Mouse (Mus musculus) Patski (cell line): ENCODE measurements at regions not wholly inside any gene's neighbourhood (a gene's known extent, or its start where the extent isn't known, plus 50 kb on each side); places are given as distances from the start of the nearest gene placed in this dataset.

Source experiments
- ATAC-seq: fragments of 100-300 bp; one replicate; pipeline ENCODE4 v1.8.0; 2021
- CTCF ChIA-PET: fragments of 350-600 bp; sonication (Branson Sonifier 250); formaldehyde crosslinking; loops from one replicate; lab custom pipeline; 2022; ENCODE audit warnings: inconsistent platforms; lab: Charles Lee
- POLR2A ChIA-PET: fragments of 350-600 bp; sonication (Branson Sonifier 250); formaldehyde crosslinking; loops from one replicate; lab custom pipeline; 2022; ENCODE audit warnings: antibody characterized with exemption, inconsistent platforms; lab: Charles Lee
- DNase-seq: peaks from one replicate; pipeline ENCODE4 v3.0.0-alpha.2; 2011; ENCODE audit warnings: low read depth, low spot score
- H3K27me3 ChIP-seq: fragments of 371-371 bp; one replicate; pipeline ENCODE4 v1.5.1; 2021
- CTCF ChIP-seq: fragments of 100-300 bp; IDR thresholded peaks from one replicate; pipeline ENCODE4 v1.5.1; 2021
- in situ Hi-C: fragments of 300-500 bp; cut with MboI; formaldehyde crosslinking; loops from 3 replicates; pipeline ENCODE4 v1.11.1; 2018; ENCODE audit warnings: low pct_unique_long_range_greater_than_20kb, mixed read lengths

GRCm38 (mm10) chr5:125931502-125931901 lies 399.9 kb downstream of the Tmem132b start:
- H3K27me3 ChIP-seq = no peaks in the 10 kb centered on the region
- no peak for ATAC-seq
- TF ChIP-seq CTCF = no peak
- no peak for DNase-seq
- ChIA-PET POLR2A (no interaction called here), CTCF (no interaction called here)
- in situ Hi-C loops = no loop called here

- in situ Hi-C loops = no loop called here
- ChIA-PET POLR2A (no interaction called here), CTCF (no interaction called here)
- no peak for TF ChIP-seq CTCF
- no peaks in the 10 kb centered on the region for H3K27me3 ChIP-seq
- no peak for DNase-seq
- ATAC-seq = no peak
Measured at GRCm38 (mm10) chr5:125939416-125939815, 407.8 kb downstream of the Tmem132b start.

- H3K27me3 ChIP-seq = no peaks in the 10 kb centered on the region
- no peak for DNase-seq
- in situ Hi-C loops = no loop called here
- ATAC-seq = no peak
- POLR2A ChIA-PET = no interaction called here
- no peak for TF ChIP-seq CTCF
- CTCF ChIA-PET = no interaction called here
Measured at GRCm38 (mm10) chr5:125946729-125947128, 415.2 kb downstream of the Tmem132b start.

GRCm38 (mm10) chr5:125951641-125952040 lies 420.1 kb downstream of the Tmem132b start:
- H3K27me3 ChIP-seq = no peaks in the 10 kb centered on the region
- ChIA-PET CTCF (interaction anchor here (2.5 kb wide), 1 partner anchor 13 kb away, joined by 10 read pairs; no protein-coding TSS in a partner anchor), POLR2A (no interaction called here)
- TF ChIP-seq CTCF = no peak
- no peak for ATAC-seq
- DNase-seq = no peak
- in situ Hi-C loops = loop anchor here (25.0 kb wide), 1 partner anchor 414 kb away; the partner anchor contains the start of gene Tmem132b

- ChIA-PET POLR2A (no interaction called here), CTCF (interaction anchor here (0.6 to 2.2 kb wide), 5 partner anchors 12 to 435 kb away, joined by 3 to 10 read pairs (median 3); no protein-coding TSS in a partner anchor)
- DNase-seq (no peak), ATAC-seq (no peak)
- in situ Hi-C loops = loop anchor here (25.0 kb wide), 1 partner anchor 427 kb away; the partner anchor contains the start of gene Tmem132b
- H3K27me3 ChIP-seq = no peaks in the 10 kb centered on the region
- TF ChIP-seq CTCF = peak; percentile 59
Measured at GRCm38 (mm10) chr5:125964039-125964438, 432.5 kb downstream of the Tmem132b start.

GRCm38 (mm10) chr5:125968151-125968550 lies 436.6 kb downstream of the Tmem132b start:
- H3K27me3 ChIP-seq = no peaks in the 10 kb centered on the region
- TF ChIP-seq CTCF = no peak
- ATAC-seq = no peak
- ChIA-PET POLR2A (no interaction called here), CTCF (no interaction called here)
- no peak for DNase-seq
- in situ Hi-C loops = loop anchor here (25.0 kb wide), 1 partner anchor 431 kb away; the partner anchor contains the start of gene Tmem132b

- CTCF ChIA-PET = no interaction called here
- DNase-seq (no peak), ATAC-seq (no peak)
- in situ Hi-C loops = loop anchor here (25.0 kb wide), 1 partner anchor 437 kb away; the partner anchor contains the start of gene Tmem132b
- H3K27me3 ChIP-seq = no peaks in the 10 kb centered on the region
- POLR2A ChIA-PET = no interaction called here
- no peak for TF ChIP-seq CTCF
Measured at GRCm38 (mm10) chr5:125974035-125974434, 442.5 kb downstream of the Tmem132b start.

- no peak for ATAC-seq
- in situ Hi-C loops = no loop called here
- no peaks in the 10 kb centered on the region for H3K27me3 ChIP-seq
- no peak for TF ChIP-seq CTCF
- DNase-seq = no peak
- CTCF ChIA-PET = no interaction called here
- POLR2A ChIA-PET = no interaction called here
Measured at GRCm38 (mm10) chr5:125979801-125980200, 448.2 kb downstream of the Tmem132b start.

GRCm38 (mm10) chr5:125985356-125985755 lies 453.8 kb downstream of the Tmem132b start:
- ATAC-seq (no peak), DNase-seq (no peak)
- ChIA-PET POLR2A (no interaction called here), CTCF (no interaction called here)
- no peaks in the 10 kb centered on the region for H3K27me3 ChIP-seq
- in situ Hi-C loops = no loop called here
- no peak for TF ChIP-seq CTCF

GRCm38 (mm10) chr5:125997173-125997572 lies 465.6 kb downstream of the Tmem132b start:
- TF ChIP-seq CTCF = no peak
- CTCF ChIA-PET = no interaction called here

GRCm38 (mm10) chr5:126007871-126008270 lies 476.3 kb downstream of the Tmem132b start:
- no peak for DNase-seq
- TF ChIP-seq CTCF = no peak
- no peak for ATAC-seq
- no peaks in the 10 kb centered on the region for H3K27me3 ChIP-seq
- in situ Hi-C loops = no loop called here
- POLR2A ChIA-PET = no interaction called here
- CTCF ChIA-PET = interaction anchor here (0.6 kb wide), 1 partner anchor 84 kb away, joined by 3 read pairs; no protein-coding TSS in a partner anchor

More at GRCm38 (mm10) chr5:125997173-125997572, 465.6 kb downstream of the Tmem132b start:
- in situ Hi-C loops = no loop called here
- POLR2A ChIA-PET = no interaction called here
- H3K27me3 ChIP-seq = no peaks in the 10 kb centered on the region
- no peak for ATAC-seq
- no peak for DNase-seq

GRCm38 (mm10) chr5:126008321-126008720 lies 476.7 kb downstream of the Tmem132b start:
- ChIA-PET POLR2A (no interaction called here), CTCF (no interaction called here)
- ATAC-seq (no peak), DNase-seq (no peak)
- no peaks in the 10 kb centered on the region for H3K27me3 ChIP-seq
- TF ChIP-seq CTCF = no peak
- in situ Hi-C loops = no loop called here
